Mouse (Mus musculus) kidney, postnatal 36 days (tissue): ENCODE results near the gene Kndc1.
A peak's percentile ranks its signal among the peaks of the same experiment; 100 is the strongest.

Source experiments
- DNase-seq, 2 experiments: peaks; one replicate each; pipeline ENCODE4 v3.0.0; 2021 to 2022; ENCODE audit warnings: mixed read lengths in 2 of 2

Gene Kndc1

GRCm38 (mm10) chr7:139894655-139895557 lies at the start of gene Kndc1:
TSS of gene Kndc1 (plus strand) at chr7:139894696.
- DNase-seq, result peak in 1 of 2 experiments; percentile 31

- no peak for DNase-seq
Measured at GRCm38 (mm10) chr7:139845101-139845500, 49.4 kb upstream of the Kndc1 start.

- DNase-seq, result peak in 1 of 2 experiments; percentile 7
Measured at GRCm38 (mm10) chr7:139850152-139850551, 44.3 kb upstream of the Kndc1 start.

GRCm38 (mm10) chr7:139850677-139851076 lies 43.8 kb upstream of the Kndc1 start:
- no peak for DNase-seq

- no peak for DNase-seq
Measured at GRCm38 (mm10) chr7:139851098-139851497, 43.4 kb upstream of the Kndc1 start.

GRCm38 (mm10) chr7:139855261-139855660 lies 39.2 kb upstream of the Kndc1 start:
- no peak for DNase-seq

GRCm38 (mm10) chr7:139861411-139861810 lies 33.1 kb upstream of the Kndc1 start:
- DNase-seq, result peak; percentile 53 to 83

DNA sequence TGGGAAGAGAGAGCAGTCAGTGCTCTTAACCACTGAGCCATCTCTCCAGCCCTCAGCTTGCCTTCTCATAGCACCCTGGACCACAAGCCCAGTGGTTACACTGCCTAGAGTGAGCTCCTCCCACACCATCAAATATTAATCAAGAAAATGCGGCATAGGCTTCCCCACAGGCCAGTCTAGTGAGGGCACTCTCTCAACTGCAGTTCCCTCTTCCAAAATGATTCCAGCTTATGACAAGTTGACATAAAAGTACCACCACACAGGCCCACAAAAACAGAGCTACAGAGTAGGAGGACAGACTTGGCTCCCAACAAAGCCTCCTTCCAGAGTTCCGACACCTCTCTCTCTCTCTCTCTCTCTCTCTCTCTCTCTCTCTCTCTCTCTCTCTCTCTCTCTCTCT lies 31.4 kb upstream of the Kndc1 start:
- DNase-seq, result no peak

- peak in 1 of 2 experiments; percentile 14 for DNase-seq
Measured at GRCm38 (mm10) chr7:139864253-139864652, 30.2 kb upstream of the Kndc1 start.

DNA sequence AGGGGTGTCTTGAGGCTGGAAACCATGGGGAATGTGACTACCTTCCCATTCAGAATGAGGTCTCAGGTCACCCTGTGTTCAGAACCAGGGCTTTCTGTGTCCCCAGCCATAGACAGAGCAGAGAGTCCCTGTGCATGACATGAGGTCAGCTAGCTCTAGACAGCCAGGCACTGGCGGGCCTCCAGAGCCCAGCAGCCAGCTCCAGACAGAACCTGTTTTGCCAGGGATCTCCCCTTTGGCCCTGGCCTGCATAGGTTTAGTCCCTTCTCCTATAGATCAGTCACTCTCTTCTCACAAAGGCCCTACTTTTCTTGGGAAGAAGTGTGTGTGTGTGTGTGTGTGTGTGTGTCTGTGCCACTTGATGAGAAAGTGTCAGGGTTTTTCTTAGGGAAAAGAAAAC lies 29.6 kb upstream of the Kndc1 start:
- DNase-seq, result no peak

DNA sequence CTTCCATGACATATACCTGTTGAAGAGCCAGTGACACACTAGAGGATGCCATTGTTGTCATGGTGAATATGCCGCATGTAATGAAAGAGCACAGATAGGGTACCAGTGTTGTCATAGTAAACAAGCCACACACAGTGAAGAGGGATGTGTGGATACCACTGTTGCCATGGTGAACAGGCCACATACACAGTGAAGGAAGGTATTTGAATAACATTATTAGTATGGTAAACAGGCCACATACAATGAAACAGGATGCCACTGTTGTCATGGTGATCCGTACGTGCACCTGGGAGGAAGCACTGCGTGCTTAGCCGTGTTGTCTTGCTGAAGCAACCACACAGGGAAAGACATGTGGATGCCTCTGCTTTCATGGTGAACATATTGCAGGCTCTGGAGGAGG lies 23.5 kb upstream of the Kndc1 start:
- DNase-seq, result no peak

DNA sequence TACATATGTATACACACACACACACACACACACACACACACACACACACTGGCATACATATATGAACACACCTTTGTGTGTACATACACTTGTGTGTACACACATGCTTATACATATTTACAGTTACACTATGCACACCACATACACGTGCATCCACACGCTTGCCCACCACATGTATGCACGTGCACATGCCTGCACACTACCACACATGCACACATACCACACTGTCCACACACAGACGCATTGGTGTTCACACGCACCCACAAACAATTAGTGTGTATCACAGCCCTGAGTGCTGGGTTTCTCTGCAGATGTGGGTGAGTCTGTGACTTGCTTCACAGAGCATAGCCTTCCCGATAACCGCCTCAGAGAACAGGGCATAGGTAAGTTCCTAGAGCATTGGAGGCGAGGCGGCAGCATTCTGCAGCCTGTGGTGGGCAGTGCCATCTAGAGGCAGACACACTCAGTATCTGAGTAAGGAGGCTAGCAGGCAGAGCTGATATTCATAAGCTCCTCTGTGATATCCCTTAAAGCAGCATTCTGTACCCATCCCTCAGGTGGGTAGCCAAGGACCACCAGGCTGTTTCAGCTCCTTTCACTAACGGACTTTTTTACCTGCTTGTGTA lies 17.2 kb upstream of the Kndc1 start:
- peak in 1 of 2 experiments; percentile 55 for DNase-seq

GRCm38 (mm10) chr7:139878122-139878521 lies 16.4 kb upstream of the Kndc1 start:
- no peak for DNase-seq

DNA sequence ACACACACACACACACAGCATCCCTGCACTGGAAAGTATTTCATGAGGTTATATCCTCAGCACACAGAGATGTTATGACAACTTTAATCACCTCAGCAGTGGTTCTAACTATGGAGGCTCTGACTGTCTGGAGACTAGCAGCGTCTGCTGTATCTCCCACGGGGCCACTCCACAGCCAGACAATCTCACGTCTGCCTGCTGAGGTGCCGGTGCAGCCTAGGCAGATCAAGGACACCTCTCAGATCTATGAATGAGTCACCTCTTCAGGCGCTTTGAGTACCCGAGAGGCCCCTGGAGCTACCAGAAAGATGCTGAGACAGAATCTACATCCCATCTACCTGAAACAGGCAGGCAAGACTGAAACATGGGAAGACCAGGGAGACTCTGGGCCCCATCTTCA lies 15.9 kb upstream of the Kndc1 start:
- DNase-seq, result no peak

- no peak for DNase-seq
Measured at GRCm38 (mm10) chr7:139883545-139883944, 11.0 kb upstream of the Kndc1 start.

GRCm38 (mm10) chr7:139891779-139892178 lies 2.7 kb upstream of the Kndc1 start:
- no peak for DNase-seq

DNA sequence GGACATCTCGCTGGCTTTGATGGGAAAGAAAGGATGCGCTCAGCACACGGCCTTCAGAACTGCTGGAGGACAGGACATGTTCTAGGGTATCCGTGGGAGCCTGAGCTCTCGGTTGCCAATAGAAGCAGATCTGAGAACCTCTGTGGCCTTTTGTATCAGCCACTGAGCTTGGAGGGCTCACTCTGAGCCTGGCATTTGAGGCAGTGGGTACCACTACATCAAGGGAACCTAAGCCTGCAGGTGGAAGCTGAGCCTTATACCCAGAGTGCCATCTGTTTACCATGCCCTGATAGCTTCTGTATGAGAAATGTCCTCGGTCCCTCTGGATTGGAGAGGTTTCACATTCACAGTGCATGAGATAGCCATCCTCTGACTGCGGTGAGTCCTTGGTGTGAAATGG lies 1.8 kb downstream of the Kndc1 start:
- DNase-seq, result no peak

DNA sequence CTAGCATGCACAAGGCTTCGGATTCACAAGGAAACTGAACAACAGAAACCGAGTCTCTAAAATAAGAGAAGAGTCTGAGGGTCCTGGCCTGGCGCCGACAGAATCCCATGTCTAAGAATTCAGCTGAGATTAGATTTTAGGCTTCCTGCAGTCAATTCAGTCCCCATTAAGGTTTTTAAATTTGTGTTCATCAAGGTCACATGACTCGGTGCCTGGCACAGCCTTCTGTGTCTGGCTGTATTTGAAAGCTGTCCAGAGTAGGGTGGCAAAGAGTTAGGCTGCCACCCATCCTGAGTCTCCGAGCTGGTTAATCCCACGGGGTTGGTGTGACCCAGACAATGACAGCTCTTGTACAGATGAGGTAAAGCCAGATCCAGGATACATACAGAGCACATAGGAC lies 2.3 kb downstream of the Kndc1 start:
- DNase-seq, result no peak

DNA sequence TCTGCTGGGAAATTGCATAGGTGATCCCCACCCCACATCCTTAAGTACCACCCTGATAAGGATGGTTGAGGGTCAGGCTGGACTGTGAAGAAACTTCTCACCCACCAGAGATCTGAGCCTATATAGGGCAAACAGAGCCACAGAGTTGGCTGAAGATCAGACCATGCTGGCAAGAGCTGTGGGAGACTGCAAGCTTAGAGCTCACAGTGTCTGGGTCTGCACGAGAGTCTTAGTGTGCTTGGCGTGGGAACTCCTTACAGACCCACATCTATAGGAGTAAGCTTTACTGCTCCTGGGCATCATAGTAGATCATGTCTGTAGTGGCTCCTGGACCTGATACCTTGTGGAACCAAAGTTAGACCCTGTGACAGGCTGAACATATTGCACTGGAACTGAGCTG lies 4.1 kb downstream of the Kndc1 start:
- no peak for DNase-seq

DNA sequence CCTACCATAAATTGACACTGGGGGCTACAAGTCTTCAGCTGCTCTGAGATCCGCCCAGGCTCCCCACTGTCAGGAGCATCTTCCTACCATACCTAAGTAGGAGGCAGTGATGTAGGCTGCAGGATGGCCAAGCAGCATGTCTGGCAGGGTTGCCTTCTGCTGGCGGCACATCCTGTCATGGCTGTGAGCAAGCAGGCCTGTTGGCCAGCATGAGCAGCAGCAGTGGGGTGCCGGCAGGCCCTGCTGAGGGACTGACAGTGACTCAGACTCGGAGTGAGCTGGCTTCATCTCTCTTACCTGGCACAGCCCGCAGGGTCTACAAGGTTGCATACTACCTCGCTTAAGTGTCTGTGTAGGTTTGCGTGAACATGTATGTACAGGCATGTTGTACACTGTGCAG lies 5.0 kb downstream of the Kndc1 start:
- no peak for DNase-seq

DNA sequence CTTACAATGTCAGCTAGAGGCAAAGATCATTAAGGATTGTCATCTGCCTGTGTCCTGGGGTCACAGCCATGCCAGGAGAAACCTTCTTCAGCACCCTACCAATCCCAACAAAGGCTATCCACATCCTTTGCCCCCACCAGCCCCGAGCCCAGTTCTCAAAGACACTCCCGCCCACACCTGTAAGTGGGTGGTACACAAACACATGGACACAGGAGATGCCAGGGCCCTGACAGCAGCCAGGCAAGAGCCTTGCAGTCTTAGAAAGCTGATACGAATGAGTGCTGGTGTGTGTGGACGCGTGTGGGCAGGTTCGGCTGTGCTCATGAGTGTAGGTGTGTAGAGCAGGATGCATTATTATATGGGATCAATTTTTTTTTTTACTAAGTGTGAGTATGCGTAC lies 6.0 kb downstream of the Kndc1 start:
- DNase-seq, result no peak

- DNase-seq, result no peak
Measured at GRCm38 (mm10) chr7:139900896-139901295, 6.4 kb downstream of the Kndc1 start.

GRCm38 (mm10) chr7:139901981-139902380 lies 7.5 kb downstream of the Kndc1 start:
- DNase-seq, result no peak

- DNase-seq, result no peak
Measured at GRCm38 (mm10) chr7:139905261-139905660, 10.8 kb downstream of the Kndc1 start.
